Mouse (Mus musculus) hindbrain, embryonic 16.5 days (tissue): Measurements from ENCODE around the gene Prdx5. TPM values are rescaled to one million over a fixed set of nuclear protein-coding genes. Genes with fewer than 3 reads are reported as not detected.

Experiments used
- ATAC-seq: fragments of 200-750 bp; cut with Nextera tagmentation; 2 replicates; pipeline ENCODE4 v1.8.0; 2017; ENCODE audit warnings: moderate TSS enrichment, moderate library complexity
- H3K27ac ChIP-seq: fragments of 300-500 bp; sonication (generic); 2 replicates; pipeline ENCODE4 v1.5.1; 2014; ENCODE audit warnings: low read depth, mild to moderate bottlenecking, control low read depth, low read length, moderate library complexity
- H3K27me3 ChIP-seq: fragments of 300-500 bp; sonication (generic); replicated peaks from 2 replicates; pipeline ENCODE4 v1.6.1; 2014; ENCODE audit warnings: low read length; ENCODE audit not compliant: control insufficient read depth, insufficient read depth
- H3K36me3 ChIP-seq: fragments of 300-500 bp; sonication (generic); 2 replicates; pipeline ENCODE4 v1.6.1; 2014; ENCODE audit warnings: mild to moderate bottlenecking, low read length, moderate library complexity, mixed read lengths; ENCODE audit not compliant: control insufficient read depth, insufficient read depth
- H3K4me1 ChIP-seq: fragments of 300-500 bp; sonication (generic); 2 replicates; pipeline ENCODE4 v1.6.1; 2014; ENCODE audit warnings: low read depth, low read length; ENCODE audit not compliant: control insufficient read depth, insufficient read depth
- H3K4me2 ChIP-seq: fragments of 300-500 bp; sonication (generic); 2 replicates; pipeline ENCODE4 v1.6.1; 2014; ENCODE audit warnings: mild to moderate bottlenecking, low read length, control low read depth, moderate library complexity
- H3K4me3 ChIP-seq: fragments of 300-500 bp; sonication (generic); 2 replicates; pipeline ENCODE4 v1.5.1; 2014; ENCODE audit warnings: mild to moderate bottlenecking, low read length, control low read depth, moderate library complexity
- H3K9ac ChIP-seq: fragments of 300-500 bp; sonication (generic); 2 replicates; pipeline ENCODE4 v1.6.1; 2014; ENCODE audit warnings: low read depth, mild to moderate bottlenecking, control low read depth, low read length, moderate library complexity
- H3K9me3 ChIP-seq: fragments of 300-500 bp; sonication (generic); 2 replicates; pipeline ENCODE4 v1.6.1; 2014; ENCODE audit warnings: mild to moderate bottlenecking, low read length, moderate library complexity; ENCODE audit not compliant: control insufficient read depth
- WGBS: fragments of 180-500 bp; shearing (Covaris S2); extraction: QIAGEN DNeasy Blood & Tissue Kit; methylation state at CpG from one replicate; pipeline ENCODE4 v1.1.7; 2014; 5-methylcytosine and 5-hydroxymethylcytosine counted together
- polyA plus RNA-seq: library from polyadenylated mRNA; unstranded; fragments of >200 nt; fragmentation: Nextera tagmentation; extraction: Ambion mirVana; gene quantifications from 2 replicates; pipeline ENCODE4 v1.2.1, GENCODE M21; 2015

Gene Prdx5
- polyA plus RNA-seq, 1 experiment from 2014 or later = 532 TPM

DNA sequence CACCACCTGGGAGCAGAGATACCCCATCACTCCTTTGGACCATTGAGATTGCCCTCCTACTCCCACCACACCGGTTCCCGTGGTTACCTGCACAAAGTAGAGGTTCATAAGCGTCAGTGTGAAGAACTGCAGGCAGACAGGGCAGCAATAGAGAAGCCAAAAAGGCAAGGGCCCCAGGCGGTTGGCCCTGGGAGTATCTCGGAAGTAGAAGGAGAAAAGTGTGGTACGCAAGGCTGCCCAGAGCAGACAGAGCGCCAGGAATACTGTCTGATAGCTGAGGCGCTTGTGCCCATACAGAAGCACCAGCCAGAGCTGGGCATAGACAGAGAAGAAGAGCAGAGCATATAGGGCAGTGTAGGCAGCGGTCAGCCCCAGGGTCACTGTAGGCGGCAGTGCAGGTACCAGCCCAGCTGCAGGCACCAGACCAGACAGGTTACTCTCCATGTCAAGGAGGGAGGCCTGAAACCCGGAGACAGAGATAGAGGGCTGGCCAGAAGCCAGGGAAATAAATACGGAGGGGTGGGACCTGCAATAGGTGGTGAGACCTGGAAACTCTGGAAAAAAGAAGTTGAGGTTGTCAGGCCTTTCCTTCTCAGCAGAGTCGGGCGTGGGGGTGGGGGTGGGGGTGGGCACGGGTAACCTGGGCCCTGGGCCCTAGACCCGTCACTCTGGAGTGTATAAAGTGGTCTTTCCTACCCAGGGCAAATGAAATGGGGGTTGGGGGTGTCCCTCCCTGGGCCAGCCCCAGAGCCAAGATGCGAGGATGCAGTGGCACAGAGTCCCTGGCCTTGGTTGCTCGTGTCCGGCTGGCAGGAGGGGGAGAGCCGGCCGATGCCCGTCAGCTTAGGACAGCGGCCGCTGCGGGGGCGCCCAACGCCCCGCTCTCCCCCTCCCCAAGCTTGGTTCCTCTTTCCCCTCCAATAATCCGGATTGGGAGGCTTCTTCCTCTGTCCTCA lies 30.8 kb upstream of the Prdx5 start:
- H3K4me3 ChIP-seq = peak overlapping the region; percentile 86
- peak overlapping the region; percentile 97 for H3K27ac ChIP-seq
- peak overlapping the region; percentile 76 for H3K4me2 ChIP-seq
- H3K9ac ChIP-seq = peak overlapping the region; percentile 95
- 19% methylated on average over 29 of the region's 29 CpGs for WGBS
- peak; percentile 7 for ATAC-seq
- no peaks in the 10 kb centered on the region for H3K36me3 ChIP-seq
- no peaks in the 10 kb centered on the region for H3K9me3 ChIP-seq
- peaks cover 35% of the 10 kb centered on the region for H3K4me1 ChIP-seq
- H3K27me3 ChIP-seq = peaks cover 10% of the 10 kb centered on the region

DNA sequence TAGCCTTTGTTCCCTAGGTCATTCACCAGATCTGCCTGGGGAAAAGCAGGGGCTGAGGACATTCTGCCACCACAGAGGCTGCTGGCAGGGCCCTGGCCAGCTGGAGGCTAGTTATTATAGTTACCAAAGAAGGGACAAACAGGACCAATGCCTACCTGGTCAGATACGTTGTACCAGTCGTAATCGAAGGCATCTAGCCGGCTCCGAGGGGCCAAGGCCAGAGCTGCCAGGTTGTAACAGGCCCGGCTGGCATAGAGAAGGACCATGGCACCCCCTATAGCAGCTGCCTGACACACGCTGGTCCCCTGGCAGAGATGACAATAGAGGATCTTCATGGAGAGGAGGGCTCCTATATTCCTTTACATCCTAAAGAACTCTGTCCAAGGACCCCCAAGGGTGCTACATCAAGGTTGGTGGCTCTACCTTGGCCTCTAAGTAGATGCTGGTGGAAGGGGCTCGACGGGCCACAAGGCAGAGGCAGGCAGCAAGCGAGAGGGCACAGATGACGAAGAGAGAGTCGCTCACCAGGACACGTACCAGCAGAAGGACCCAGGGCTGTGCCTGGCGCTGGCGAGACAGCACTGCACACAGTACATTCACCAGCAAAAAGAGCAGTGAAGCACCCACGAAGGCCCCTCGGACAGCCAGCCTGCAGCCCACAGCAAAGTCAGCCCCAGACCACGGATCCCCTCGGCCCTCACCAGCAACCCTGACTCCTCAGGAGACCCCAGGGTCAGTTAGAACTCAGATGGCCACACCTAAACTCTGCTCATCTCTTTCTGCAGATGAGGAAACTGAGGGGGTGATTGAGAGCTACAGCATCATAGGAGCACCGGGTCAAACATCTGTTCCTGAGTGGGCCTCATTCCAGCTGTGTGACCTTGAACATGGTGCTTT lies 29.4 kb upstream of the Prdx5 start:
- no peaks in the 10 kb centered on the region for H3K36me3 ChIP-seq
- WGBS = 88% methylated on average over 20 of the region's 20 CpGs
- H3K4me1 ChIP-seq = peaks cover 38% of the 10 kb centered on the region
- peak overlapping the region; percentile 95 for H3K9ac ChIP-seq
- H3K27ac ChIP-seq = no peak overlapping the region
- H3K4me2 ChIP-seq = peak overlapping the region; percentile 76
- H3K4me3 ChIP-seq = peak overlapping the region; percentile 86
- peaks cover 11% of the 10 kb centered on the region for H3K27me3 ChIP-seq
- no peak for ATAC-seq
- no peaks in the 10 kb centered on the region for H3K9me3 ChIP-seq

DNA sequence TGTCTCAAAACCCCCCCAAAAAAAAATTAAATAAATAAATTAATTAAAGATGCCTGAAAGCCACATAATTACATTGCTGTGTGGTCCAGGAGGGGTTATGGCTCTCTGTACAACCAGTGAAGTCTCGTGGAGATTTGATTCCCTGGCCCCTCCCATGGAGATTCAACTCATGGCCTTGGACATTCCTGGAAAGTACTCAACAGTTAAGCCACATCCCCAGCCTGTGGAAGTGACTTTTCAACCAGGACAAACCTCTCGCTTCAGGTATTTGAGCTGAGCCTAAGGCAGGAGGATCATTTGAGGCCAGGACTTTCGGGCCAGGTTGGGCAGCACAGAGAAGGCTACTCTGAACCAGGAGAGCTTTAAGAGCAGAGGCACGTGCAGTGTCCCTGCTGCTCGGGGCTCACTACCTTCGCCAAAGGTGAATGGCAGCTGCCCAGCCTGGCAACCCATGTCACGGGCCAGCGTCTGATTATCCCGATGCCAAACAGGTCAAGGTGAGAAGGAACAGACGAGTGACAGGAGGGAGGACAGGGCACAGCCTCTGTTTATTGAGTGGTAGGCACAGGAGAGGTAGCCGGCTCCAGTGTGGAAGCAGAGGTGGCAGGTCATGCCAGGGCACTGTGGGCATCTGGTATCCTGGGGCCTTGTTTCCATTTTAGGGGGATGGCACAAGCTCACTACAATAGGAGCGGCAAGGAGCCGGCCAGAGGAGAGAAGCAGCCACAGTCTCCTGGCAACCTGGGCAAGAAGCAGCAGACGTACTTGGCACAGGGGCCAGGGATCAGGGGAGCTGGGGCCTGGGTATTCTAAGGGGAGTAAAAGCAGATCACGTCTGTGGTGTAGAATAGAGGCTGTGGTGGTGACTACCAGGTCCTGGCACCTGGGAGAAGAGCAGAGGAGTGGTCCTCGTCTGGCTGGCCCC lies 27.9 kb upstream of the Prdx5 start:
- H3K36me3 ChIP-seq = no peaks in the 10 kb centered on the region
- H3K9ac ChIP-seq = peak overlapping the region; percentile 18; the same call in 1 of the 2 replicates
- no peak overlapping the region for H3K27ac ChIP-seq
- 70% methylated on average over 16 of the region's 16 CpGs for WGBS
- no peaks in the 10 kb centered on the region for H3K9me3 ChIP-seq
- H3K4me2 ChIP-seq = no peak overlapping the region
- no peak for ATAC-seq
- H3K4me3 ChIP-seq = no peak overlapping the region
- peaks cover 19% of the 10 kb centered on the region for H3K27me3 ChIP-seq
- H3K4me1 ChIP-seq = peaks cover 44% of the 10 kb centered on the region

DNA sequence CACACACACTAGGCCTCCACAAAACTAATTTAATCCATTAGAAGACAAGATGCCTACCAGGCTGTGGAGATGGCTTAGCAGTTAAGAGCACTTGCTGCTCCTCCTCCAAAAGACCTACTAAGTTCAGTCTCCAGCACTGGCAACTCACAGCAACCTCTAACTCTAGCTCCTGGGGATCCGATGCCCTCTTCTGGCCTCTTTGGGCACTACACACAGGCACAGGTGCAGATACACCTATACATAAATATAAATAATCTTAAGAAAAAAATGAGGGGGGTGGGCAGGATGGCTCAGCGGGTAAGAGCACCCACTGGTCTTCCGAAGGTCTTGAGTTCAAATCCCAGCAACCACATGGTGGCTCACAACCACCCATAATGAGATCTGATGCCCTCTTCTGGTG lies 26.4 kb upstream of the Prdx5 start:
- Histone ChIP-seq H3K27ac (no peak overlapping the region), H3K4me2 (no peak overlapping the region), H3K36me3 (no peaks in the 10 kb centered on the region), H3K9ac (no peak overlapping the region), H3K9me3 (no peaks in the 10 kb centered on the region), H3K27me3 (peaks cover 33% of the 10 kb centered on the region), H3K4me1 (peaks cover 40% of the 10 kb centered on the region), H3K4me3 (no peak overlapping the region)
- ATAC-seq = no peak
- WGBS = 18% methylated on average over 3 of the region's 3 CpGs

DNA sequence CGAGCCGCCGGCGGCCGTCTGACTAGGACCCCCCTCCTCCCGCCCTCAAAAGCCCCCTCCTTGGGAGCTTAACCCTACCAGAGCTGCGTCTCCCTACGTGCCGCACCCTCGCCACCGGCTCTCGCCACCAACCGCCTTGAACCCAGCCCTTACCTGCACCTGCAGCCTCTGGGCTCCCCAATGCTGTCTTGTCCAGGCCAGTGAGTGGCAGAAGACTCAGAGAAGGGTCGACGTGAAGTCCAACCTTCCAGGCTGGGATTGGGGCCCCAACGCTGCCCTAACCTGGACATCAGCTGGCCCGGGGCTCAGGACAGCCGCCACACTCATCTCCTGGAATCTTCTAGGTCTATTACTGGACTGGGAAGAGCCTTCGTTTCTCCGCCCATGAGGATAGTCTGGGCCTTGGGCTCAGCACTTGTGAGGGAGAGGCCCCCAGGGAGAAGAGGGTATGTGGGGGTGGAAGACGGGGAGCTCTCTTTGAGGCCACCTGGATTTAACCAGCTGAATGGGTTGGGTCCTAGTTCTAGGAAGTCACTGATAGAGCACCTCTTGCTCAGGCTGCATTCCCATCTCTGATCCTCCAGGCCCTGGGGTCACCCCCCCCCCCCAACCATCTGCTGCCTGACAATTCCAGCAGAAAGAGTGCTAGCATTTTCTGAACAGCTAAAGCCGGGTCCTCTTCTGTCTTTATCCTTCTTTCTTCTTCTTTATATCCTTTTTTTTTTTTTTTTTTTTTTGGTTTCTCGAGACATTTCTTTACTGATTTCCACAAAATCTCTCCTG lies 24.5 kb upstream of the Prdx5 start, which contains the start of gene Kcnk4:
TSS of gene Kcnk4 (minus strand) at position 321 of the 783 bp plus-strand sequence.
- H3K27me3 ChIP-seq = peaks cover 36% of the 10 kb centered on the region
- peak within 1 kb of the TSS; percentile 51 for H3K4me3 ChIP-seq
- H3K4me1 ChIP-seq = peaks cover 26% of the 10 kb centered on the region
- ATAC-seq = no peak; the same call in 1 of the 2 replicates
- WGBS = 8% methylated on average over 23 of the region's 23 CpGs
- peak within 1 kb of the TSS; percentile 74 for H3K9ac ChIP-seq
- H3K4me2 ChIP-seq = peak within 1 kb of the TSS; percentile 84
- H3K27ac ChIP-seq = peak within 1 kb of the TSS; percentile 31; the same call in 1 of the 2 replicates
- H3K9me3 ChIP-seq = no peaks in the 10 kb centered on the region
- no peaks in the 10 kb centered on the region for H3K36me3 ChIP-seq

DNA sequence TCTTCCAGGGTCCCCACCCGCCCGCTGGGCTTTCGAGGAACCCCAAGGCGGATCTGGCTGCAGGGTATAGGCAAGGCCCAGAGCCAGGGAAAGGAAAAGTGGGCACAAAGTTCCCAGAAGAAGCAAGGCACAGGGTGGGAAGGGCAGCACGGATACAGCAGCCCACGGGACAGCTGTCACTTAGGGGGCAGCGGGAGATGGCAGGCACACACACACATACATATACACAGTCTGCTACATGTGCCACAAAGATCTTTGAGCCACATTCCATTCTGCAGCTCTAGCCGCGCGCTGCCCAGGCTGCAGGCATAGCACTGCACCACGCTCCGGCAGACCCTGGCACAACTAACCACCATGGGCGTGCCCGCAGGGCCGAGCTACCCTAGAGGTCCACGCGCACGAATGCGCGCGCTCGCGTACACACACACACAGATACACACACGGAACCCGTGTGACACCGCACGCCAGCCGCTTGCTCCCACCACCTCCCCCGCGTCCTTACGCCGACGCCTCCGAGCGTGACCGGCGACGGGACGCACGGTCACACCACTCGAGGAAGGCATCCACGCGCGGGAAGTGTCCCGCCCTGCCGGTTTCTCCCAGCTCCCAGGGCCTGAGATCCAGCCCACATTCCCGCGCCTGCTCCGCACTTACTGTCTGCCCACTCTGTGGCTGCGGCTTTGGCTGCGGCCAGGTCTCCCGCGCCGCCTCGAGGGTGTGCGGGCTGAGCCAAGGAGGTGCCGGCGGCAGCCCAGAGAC lies 23.7 kb upstream of the Prdx5 start:
- no peaks in the 10 kb centered on the region for H3K9me3 ChIP-seq
- no peaks in the 10 kb centered on the region for H3K36me3 ChIP-seq
- H3K9ac ChIP-seq = peak overlapping the region; percentile 74
- 2% methylated on average over 58 of the region's 58 CpGs for WGBS
- peak overlapping the region; percentile 84 for H3K4me2 ChIP-seq
- peak; percentile 69 for ATAC-seq
- H3K27me3 ChIP-seq = peaks cover 42% of the 10 kb centered on the region
- H3K4me3 ChIP-seq = peak overlapping the region; percentile 51
- H3K4me1 ChIP-seq = peaks cover 18% of the 10 kb centered on the region
- peak overlapping the region; percentile 31; the same call in 1 of the 2 replicates for H3K27ac ChIP-seq

DNA sequence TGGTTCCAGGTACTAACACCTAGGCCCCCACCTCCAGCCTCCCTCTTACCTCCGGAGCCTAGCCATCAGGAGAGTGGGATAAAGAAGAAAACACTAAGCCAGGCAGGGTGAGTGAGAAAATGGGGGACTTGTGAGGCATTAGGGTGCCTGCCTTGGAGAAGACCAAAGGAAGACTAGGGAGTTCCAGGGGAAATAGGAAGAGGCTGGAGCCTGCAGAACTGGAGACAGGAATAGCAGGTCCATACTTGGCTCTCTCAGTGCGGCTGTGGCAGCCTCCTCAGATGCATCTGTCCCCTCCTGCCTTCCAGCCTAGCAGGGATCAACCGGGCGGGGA lies 23.2 kb upstream of the Prdx5 start:
- 22% methylated on average over 4 of the region's 4 CpGs for WGBS
- Histone ChIP-seq H3K4me1 (peaks cover 14% of the 10 kb centered on the region), H3K4me2 (peak overlapping the region; percentile 84), H3K27me3 (peaks cover 44% of the 10 kb centered on the region), H3K27ac (no peak overlapping the region), H3K9ac (peak overlapping the region; percentile 74), H3K36me3 (no peaks in the 10 kb centered on the region), H3K9me3 (no peaks in the 10 kb centered on the region), H3K4me3 (peak overlapping the region; percentile 51)
- ATAC-seq = no peak
